Mouse (Mus musculus): ENCODE measurements around the gene Gm45521.
A peak's percentile ranks its signal among the peaks of the same experiment; 100 is the strongest.
"Not testable (repeated sequence)": the region's sequence is repeated elsewhere in the genome, so short reads cannot be mapped to it uniquely, and the experiment has no call there.

The Gm45521 gene

GRCm38 (mm10) chr14:7999435-7999834, 42.3 kb downstream of the Gm45521 start:
- DNase-seq (ENCODE audit: low spot score in 2 of 2): no peak

DNA sequence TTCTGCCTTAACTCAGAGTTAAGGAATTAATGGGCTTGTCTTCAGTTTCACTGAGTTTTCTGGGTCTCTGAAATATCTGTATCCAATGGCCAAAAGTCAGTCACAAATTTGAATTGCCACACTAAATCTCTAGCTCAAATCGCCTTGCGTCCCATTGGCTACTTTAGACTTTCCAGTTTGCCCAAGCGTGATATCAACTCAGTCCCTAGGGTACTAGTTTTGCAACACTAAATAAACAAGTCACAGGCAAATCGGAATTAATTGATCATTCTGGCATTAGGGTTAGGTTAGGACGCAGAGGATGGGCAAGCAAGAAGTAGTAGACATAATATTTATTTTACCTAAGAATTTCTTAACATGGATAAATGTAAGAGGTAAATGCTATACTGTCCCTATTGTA, 43.2 kb downstream of the Gm45521 start:
- DNase-seq (ENCODE audit: low spot score in 2 of 2): no peak

DNA sequence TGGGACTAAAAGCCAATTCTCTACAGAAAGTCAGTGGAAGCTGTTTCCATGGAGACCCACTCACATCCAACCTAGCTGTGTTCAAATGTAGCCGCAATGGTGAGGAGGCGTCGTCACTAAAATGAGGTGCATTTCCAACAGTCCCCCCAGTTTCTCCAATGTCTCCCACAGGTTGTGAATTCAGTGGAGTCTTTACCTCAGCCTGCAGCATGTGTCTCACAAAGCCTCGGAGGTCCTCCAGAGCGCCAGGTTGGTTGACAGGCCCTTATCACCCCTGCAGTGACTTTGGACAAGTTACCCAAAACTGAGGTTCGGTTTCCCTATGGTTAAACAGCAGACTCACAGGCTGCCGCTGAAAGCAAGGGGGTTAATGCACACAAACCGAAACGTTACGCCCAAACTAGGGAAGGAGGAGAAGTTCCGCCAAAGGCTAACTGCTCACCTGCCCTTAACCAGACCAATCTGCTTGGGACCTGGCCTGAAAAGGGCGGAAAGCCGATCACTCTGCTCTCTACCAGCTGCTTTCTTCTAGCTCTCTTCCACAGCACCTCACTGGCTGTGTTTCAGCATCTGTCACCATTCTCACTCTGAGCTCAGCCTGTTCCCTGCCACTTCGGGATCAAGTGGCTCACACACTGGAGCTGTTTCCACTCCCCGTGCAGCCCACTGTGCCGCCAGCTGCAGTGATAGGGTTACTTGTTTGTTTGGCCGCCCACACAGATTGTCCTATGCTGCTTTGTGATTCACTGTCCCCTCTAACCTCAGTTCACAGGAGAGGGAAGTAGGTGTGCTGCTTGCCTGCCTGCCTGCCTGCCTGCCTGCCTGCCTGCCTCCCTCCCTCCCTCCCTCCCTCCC, 44.0 kb downstream of the Gm45521 start:
- no peak for DNase-seq (ENCODE audit: low spot score in 2 of 2)

DNA sequence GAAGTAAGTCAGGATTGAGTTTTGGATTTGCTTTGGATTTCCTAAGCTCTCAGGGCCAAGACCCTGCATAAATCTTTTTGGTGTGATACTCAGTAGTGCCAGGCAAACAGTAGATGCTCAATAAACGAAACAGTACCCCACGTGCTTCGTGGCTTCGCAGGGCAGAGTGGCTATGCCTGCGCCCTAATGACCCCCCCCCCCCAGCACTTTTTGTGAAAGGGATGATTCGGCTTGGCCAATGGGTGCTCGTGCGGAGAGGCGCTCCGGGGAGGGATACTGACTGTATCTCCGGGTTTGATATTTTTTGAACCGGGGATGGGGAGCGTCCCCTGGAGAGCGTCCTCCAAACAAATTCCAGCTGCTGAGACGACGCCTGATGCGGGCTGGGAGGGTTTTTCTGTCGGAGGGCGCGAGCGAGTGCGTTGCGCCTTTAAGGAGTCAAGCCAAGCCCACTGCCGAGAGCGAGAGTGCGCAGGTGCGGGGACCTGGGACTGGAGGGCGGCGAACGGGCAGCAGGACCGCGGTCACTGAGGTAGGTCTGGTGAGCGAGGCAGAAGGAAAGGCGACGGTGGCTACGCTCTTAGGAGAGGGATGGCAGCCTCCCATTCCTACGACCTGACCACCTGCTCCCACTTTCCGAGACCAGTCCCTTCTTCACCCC, 45.5 kb downstream of the Gm45521 start, which contains the start of gene Abhd6:
Gene Abhd6, plus strand, starts transcription at position 471 of the 661 bp plus-strand sequence.
- DNase-seq (ENCODE audit: low spot score in 2 of 2): peak; percentile 77 to 82

- peak; percentile 44 to 55 for DNase-seq (ENCODE audit: low spot score in 2 of 2)
Measured at GRCm38 (mm10) chr14:8003093-8003670, 46.1 kb downstream of the Gm45521 start.

DNA sequence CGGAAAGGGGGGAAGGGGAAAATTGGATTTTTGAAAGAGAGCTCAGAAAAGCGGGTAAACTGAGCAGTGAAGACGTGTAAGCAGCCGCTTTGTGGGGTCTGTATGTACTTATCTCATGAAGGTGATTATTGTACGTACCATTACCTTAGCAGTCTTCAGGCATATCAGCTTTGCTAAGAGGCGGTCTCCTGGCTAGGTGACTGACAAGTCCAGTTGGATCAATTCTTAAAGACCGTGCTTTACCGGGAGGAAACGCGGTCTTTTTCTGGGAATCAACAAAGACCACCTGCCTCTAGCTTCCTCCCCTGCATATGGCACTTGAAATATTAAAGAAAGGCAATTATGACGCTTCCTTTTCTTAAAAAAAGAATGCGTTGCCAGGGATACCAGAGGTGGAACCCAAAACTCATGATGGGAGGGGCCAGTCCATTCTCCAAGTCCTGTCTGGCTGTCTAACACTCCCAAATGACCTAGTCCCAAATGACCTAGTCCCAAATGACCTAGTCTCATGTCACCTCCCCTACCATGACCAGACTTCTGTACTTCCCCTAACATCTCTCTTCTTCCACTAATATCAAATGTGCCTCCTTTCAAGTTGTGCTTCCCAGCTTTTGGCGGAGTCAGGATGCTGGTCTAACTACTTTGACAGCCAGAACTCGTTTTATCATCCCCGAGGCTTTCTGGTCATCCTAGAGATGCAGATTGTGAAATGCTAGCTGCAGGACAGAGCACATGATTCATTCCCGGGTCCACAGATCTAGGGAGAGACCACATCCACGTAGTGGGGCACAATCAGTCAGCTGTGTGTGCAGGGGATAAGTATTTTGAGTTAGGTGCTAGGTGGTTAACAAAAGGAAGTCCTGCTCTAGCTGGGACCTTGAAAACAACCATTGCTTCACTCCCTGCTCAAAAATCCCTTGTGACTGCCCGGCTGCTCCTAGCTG, 46.9 kb downstream of the Gm45521 start:
- DNase-seq (ENCODE audit: low spot score in 2 of 2): no peak

- DNase-seq (ENCODE audit: low spot score in 2 of 2): not testable (repeated sequence)
Measured at GRCm38 (mm10) chr14:8006061-8006460, 49.0 kb downstream of the Gm45521 start.

DNA sequence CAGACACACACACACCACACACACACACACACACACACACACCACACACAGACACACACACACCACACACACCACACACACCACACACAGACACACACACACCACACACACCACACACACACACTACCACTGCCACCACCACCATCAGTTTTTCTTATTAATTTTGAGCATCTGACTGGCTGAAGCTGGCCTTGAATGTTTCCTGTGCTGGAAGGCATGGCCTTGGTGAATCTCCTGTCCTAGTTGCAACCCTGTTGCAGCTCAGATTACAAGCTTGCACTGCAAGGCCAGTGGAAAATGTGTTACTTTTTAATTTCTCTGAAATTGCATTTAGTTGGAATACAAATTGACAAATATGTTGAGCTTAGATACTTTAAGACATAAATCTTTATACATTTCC, 50.0 kb downstream of the Gm45521 start:
- no peak for DNase-seq (ENCODE audit: low spot score in 2 of 2)

DNA sequence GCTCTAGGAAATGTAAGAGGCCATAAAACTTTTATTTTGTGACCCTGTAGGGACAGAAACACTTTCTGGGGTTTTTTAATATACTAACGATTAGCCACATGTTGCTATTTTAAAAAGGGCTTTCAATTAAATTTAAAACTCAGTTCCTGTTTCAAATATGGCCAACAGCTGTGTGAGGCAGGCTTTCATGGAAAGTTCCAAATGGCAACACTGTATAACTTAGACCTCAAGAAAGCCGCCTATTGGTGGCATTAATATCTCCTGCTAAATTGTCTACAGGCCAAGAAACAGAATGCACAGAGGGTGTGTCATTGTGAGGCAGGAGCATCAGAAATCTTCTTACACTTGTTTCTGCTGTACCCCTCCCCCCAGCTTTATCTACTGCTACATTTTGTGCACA, 50.4 kb downstream of the Gm45521 start:
- no peak for DNase-seq (ENCODE audit: low spot score in 2 of 2)

DNA sequence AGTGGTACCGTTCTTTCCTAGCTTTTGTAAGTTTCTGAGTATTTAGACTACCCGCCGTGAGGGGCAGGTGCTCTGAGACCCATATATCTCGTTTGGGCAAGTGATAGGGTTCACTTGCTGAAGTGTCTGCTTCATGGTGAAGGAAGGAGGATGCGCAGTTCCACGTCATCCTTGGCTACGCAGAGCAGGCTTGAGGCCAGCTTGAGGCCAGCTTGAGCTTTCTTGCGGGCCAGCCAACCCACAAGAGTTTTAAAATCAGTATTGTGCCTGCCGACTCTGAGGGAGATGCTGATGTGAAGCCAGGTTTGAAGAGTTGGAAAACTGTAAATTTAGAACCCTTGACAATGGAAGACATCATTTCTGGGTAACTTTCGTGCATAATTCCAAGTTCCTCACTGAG, 50.8 kb downstream of the Gm45521 start:
- DNase-seq (ENCODE audit: low spot score in 2 of 2): no peak

Data from frontal cortex, postnatal 14 days (tissue).